Mouse (Mus musculus): ENCODE measurements around the gene Sestd1. TPM values are rescaled to one million over a fixed set of nuclear protein-coding genes. Genes with fewer than 3 reads are reported as not detected.

The Sestd1 gene
- polyA plus RNA-seq, 1 experiment from 2014 or later, result 9.9 TPM

GRCm38 (mm10) chr2:77134906-77135305 lies 145.5 kb downstream of the Sestd1 start:
- no peak overlapping the region for H3K27ac ChIP-seq
- H3K4me1 ChIP-seq, result peaks cover 9% of the 10 kb centered on the region; the same call in 1 of the 2 replicates
- no peak for DNase-seq (ENCODE audit: low spot score)
- peaks cover 25% of the 10 kb centered on the region; the same call in 1 of the 2 replicates for H3K36me3 ChIP-seq
- no peaks in the 10 kb centered on the region for H3K9me3 ChIP-seq
- H3K4me3 ChIP-seq, result no peak overlapping the region
- H3K27me3 ChIP-seq (ENCODE audit: insufficient read depth, poor library complexity, severe bottlenecking), result no peaks in the 10 kb centered on the region
- 43% methylated on average over 1 of the region's 1 CpGs for WGBS

GRCm38 (mm10) chr2:77133407-77133806 lies 147.0 kb downstream of the Sestd1 start:
- Histone ChIP-seq H3K9me3 (no peaks in the 10 kb centered on the region), H3K27ac (no peak overlapping the region), H3K4me1 (peaks cover under 1% of the 10 kb centered on the region; the same call in 1 of the 2 replicates), H3K36me3 (peaks cover 25% of the 10 kb centered on the region; the same call in 1 of the 2 replicates), H3K27me3 (ENCODE audit: insufficient read depth, poor library complexity, severe bottlenecking) (no peaks in the 10 kb centered on the region), H3K4me3 (no peak overlapping the region)
- no peak for DNase-seq (ENCODE audit: low spot score)
- WGBS, result 100% methylated on average over 1 of the region's 1 CpGs

Other genes starting within 250 kb of the Sestd1 start
- 150 and 241 TPM in 2 replicates for gene Ccdc141, start 110.0 kb downstream of the Sestd1 start, polyA plus RNA-seq (2016; fragmentation: Nextera tagmentation; extraction: Ambion mirVana)